Mouse (Mus musculus) brain, adult 2 months (tissue): ENCODE data around the gene St3gal3.

ENCODE experiments used
- DNase-seq: peaks from one replicate; pipeline ENCODE4 v3.0.0; 2011; ENCODE audit warnings: low read depth, low spot score

Gene St3gal3

DNA sequence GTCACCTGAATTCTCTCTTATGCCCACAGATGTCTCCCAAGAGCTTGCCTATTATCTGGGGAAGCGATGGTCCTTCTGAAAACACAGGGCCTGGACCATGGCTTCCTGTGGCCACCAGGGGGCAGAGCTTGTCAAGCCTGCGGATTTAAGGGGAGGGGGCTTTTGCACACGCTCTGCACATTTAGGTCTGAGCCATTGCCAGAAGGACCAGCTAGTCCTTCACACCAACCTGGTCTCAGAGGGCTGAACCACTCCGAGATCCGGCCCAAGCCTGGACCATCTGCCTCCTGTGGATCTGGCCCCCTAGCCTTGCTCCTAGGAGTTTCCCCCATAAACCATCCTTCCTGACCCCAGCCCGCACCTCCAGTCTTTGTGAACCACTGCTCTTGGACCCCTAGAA, 206.5 kb downstream of the St3gal3 start:
- peak; percentile 68 for DNase-seq

DNA sequence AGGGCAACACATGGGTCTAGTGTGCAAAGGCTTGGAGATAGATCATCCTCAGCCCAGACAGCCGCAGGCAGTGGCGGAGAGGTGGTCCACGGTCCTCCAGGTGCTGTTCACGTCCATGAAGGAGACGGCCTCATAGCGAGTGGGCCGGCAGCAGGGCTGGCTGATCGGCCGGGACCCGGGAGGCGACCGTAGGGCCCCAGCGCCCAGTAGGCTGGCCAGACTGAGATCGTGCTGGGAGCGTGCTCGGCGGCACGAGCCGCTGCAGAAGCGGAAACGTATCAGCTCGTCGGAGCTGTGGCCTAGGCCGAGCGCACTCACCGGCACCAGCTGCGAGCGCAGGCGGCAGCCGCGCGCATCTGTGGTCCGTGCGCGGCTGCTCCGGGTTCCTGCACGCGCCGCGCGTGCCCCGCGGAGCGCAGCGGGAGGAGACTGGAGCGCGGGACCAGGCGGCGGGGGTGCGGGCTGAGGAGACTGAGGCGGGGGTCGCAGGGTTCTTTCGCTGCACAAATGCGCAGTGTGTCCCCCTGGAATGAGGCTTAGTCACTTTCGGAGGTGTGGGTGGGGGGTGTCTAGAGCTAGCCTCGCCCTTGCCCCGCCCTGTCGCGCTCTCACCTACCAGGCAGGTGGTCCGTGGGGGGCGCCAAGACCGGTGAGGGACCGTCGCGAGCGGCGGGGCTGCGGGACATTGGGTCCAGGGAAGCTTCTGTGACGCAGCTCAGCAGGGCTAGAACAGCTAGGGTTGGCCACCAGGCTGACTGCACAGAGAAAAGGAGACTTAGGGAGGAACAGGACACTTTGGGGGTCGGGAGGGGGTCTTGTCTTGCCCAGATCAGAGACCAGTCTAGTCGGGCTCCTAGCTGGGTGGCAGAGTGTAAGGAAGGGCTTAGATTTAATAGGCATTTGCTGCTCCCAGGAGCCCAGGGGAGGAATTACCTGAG, 207.9 kb downstream of the St3gal3 start:
- DNase-seq: peak; percentile 85

DNA sequence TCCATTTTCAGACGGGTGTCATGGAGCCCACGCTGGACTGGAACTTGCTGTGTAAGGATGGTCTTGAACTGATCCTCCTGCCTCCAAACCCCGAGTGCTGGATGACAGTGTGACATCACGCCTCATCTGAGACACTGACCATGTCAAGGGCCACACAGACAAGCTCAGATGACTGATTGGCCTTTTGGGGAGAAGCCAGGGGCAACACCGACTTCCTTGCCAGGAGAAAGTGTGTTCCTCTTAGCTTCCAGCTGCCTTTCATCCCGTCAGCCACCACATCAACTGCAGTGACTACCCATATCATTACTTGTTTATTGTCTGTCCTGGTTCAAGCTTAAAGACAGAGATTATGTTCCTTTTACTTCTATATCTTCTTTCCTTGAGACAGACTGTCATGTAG, 209.8 kb downstream of the St3gal3 start:
- DNase-seq: no peak

DNA sequence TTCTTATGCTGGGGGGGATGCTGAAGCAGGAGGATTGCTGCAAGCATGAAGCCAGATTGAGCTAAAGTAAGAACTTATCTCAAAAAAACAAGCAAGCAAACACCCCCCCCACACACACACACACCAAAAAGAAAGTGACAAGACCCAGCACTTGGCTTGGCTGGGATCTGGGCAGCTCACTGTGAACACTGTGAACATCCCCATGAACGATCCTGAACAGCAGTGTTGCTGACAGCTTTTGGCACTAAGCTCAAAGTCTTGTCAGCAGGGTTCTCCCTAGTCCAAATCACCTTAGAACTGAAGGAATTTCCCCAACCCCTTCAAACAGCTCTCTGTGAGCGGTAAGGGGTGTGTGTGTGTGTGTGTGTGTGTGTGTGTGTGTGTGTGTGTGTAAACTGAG, 211.3 kb downstream of the St3gal3 start:
- DNase-seq: no peak

DNA sequence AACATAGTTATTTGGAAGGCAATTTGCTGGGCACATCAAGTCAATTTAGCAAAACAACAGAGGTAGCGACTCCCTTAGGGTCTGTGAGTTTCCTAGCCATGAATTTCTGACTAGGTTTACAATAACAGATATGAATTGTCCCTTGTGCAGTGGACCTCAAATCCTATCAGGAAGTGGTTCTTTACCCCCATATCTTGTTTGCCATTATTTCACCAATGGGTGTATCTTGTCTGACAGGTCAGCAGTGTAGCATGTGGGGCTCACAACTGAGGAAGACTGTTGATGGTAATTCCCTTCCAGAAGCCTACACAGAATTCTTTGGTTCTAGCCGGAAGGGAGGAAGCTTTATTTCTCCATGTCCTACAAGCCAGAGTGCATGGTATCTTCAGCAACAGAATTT, 213.4 kb downstream of the St3gal3 start:
- no peak for DNase-seq

DNA sequence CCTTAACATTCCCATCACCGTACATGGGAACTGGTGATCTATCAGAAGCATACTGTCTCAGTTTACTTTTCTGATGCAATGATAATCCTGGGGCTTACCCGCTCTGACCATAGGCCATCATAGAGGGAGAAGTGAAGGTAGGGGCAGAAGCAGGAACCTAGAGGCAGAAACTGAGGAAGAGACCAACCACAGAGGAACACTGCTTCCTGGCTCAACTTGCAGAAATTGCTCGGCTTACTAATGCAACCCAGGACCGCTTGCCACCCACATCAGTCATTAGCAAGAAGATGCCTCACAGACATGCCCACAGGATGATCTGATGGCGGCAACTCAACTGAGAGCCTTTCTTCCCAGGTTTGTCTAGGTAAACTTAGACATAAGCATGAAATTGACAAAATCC, 216.0 kb downstream of the St3gal3 start:
- DNase-seq: no peak

DNA sequence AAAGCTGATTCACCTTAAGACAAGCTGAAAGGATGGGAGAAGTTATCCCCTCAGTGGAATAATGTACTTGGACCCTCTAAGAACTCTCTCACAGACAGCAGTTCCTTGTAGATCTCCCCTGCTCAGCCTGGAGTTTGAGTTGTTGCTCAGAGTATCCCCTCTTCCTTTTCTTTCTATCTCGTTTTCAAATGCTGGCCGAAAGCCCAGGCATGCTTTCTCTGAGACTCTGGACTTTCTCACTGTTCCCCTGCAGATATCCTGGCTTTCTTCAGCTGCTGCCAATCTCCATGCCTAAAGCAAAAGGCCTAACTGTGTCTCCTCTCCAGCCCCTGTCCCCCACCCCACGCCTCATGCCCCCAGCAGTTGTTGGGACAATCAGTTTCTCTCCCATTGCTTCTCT, 216.5 kb downstream of the St3gal3 start:
- DNase-seq: no peak

DNA sequence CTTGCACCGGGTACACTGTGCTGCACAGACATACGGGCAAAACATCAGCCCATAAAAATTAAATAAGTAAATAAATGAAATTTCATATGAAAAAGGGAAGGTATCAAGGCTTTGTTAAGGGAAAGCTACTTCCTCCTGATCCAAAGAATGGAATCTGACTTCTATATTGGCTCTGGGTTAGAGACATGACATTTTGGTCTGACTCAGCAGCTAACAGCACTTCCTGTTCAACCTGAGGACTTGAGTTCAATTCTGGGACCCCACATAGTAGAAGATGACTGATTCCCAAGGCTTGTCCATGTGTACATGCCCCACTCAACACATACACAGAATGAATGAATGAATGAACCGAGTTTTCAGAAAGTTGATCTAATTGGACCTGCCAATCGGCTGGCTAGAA, 216.9 kb downstream of the St3gal3 start:
- no peak for DNase-seq

DNA sequence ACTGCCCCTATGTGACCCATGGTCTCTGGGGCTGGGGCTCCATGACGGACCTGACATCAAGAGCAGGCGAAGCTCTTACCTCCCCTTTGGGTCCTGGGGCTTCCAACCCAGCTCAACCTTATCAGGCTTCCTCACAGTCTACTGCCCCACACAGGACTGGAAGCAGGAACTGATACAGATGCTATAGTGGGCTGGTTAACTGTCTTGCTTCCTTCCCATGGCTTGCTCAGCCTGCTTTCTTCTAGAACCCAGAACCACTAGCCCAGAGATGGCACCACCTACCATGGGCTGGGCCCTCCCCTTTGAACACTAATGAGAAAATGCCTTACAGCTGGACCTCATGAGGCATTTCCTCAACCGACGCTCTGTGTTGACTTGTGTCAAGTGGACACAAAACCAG, 217.3 kb downstream of the St3gal3 start:
- no peak for DNase-seq

DNA sequence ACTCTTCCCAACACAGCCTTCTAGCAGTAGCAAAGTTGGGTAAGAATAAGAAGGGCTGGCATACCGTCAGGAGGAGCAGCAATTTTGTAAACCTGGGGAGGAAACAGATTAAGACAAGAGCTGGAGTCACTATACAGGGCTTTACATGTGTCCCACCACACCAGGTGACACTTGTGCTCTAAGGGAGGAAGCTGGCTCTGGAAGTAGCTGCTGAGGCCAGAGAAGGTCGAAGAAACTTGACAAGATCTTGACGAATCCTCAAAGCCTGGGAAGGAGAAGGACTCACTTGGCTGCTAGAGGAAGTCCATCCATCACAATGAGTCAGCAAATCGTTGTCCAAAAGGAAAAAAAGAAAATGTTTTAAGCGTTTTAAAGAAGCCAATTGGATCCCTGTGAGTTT, 218.3 kb downstream of the St3gal3 start:
- no peak for DNase-seq

DNA sequence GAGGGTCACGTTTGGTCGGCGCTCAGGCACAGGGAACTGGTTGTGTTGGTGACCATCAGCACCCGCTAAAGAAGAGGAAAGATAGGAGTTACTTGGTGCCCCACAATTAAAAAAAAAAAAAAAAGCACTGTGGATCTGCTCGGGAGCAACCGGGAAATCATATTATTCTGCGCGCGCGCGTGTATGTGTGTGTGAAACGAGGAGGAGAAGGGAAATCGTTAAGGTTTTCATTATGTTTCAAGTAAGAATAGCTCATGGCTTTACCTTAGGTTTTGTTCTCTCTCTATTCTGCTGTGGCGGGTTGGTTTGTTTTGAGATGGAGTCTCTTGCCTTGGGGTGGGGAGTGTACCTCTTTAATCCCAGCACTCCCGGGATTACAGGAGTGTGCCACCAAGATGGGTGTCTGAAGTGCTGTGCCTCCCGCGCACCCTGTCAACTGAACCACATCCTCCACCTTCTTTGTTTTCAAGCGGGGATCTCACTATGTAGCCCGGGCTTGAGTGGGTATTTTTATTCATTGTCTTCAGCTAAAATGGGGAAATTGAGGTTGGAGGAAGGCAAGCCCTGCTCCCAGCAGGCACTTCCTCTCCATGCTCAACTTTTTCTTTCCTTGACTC, 219.1 kb downstream of the St3gal3 start:
- peak; percentile 60 for DNase-seq

DNA sequence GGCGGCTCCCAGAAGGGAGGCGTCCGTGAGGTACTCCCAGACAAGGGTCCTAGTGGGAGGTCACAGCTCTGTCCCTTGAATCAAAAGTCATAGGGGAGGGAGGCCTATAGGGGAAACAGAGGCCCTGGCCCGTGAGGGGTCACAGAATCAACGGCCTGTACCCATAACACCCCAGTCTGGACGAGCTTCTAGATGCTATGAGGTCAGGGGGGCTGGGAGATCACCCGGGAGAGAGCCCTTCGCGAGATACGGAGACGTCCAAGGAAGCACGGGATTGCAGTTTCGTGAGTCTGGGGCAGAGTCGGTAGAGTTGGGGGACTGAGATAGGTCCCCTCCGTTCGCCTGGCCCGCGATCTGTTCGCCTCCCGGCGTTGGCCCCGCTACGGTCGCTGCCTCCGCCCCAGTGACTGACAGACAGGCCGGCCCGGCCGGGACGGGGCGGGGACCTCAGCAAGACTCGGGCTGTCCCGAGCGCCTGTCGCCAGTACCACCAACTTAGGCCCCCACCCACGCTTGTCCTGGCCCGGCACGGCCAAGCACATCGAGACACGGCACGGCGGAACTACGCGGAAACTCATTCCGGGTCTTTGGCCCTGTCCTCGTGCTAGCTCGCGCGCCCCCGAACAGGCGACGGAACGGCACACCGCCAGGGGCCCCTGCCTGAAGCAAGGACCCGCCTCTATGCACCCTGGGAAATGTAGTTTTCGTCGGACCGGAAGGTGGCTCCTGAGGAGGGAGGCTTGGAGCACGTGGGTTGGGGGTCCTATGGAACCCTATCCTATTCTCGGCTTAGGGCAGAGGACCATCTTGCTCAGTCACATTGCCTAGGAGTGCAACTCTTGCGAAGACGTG, 219.9 kb downstream of the St3gal3 start, which contains the start of gene Ipo13:
Gene Ipo13, minus strand, starts transcription at position 409 of the 852 bp plus-strand sequence.
- DNase-seq: peak; percentile 97

DNA sequence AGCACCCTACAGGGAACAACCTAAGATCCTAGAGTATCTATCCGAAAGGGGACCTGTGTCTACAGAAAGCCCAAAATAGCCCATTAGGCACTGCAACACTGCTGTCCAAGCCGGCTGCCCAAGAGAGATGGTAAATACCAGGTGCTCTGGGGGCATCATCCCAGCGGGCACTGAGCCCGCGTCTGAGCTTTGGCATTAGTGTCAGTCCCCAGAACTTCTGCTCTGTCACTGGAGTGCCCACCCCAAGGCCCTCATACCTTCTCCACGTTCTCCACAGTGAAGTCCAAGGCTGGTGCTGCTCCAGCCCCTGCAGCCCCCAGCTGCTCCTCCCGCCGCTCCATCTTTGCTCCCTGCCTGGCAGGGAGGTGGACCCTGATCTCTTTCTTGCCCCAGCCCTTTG, 220.7 kb downstream of the St3gal3 start:
- peak; percentile 52 for DNase-seq

DNA sequence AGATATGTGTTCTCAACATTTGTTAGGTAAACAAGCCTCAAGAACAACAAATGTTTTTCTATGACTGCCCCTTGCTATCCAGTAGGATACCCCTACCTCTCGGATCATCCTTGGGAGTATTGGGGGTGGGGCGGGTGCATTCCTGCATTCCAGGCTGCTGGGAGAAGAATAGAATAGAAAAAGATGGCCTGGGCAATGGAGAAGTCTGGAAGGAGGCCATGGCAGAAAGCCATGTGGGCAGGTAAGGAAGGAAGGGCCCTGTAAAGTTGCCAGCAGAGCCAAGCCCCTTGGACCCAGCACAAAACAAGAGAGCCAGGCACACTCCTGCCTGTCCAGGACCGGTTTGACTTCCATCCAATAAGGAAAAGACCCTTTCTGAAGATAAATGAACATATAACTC, 221.3 kb downstream of the St3gal3 start:
- DNase-seq: peak; percentile 79

DNA sequence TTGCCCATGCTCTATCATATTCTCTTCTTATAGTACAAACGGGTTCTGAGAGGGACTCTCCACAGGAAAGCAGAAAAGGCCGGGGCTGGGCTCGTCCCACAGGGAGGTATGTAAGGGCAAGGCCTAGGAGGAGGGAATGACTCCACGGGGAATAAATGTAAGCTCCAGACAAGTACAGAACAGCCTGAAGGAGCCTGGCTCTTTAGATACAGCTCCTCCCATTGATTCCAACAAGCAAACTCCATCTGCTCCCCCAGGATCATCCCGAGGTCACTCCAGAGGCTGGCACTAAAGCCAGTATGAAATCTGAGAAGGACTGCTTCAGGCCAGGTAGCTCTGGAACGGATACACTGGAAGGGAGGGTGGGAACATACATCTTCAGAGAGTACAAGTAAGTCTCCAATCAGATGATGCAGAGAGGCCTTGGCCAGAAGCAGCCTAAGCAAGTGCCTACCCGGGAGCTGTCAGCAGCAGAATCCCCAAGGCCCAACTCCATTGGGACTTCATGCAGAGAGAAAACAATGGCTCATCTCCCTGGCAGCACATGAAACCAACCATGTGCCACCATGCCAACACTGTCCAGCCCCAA, 221.9 kb downstream of the St3gal3 start:
- DNase-seq: peak; percentile 56

DNA sequence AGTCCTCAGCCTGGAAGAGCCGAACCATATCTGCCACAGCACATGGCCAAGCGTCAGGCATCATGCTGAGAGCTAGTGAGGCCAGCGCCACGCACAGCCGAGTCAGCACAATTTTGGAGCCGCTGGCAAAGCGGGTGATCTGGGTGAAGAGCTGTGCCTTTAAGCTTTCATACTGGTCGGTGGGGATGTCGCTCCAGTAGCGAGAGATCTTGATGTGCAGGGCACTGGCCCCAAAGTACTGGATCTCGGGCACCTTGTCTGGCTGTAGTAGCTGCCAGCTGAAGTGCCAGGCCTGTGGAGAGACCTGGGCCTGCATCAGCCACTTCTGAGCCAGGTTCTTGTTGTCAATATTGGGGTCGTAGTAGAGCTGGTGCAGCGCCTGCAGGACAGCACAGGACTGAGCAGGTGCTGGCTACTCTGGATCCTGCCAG, 222.6 kb downstream of the St3gal3 start:
- DNase-seq: peak; percentile 81

DNA sequence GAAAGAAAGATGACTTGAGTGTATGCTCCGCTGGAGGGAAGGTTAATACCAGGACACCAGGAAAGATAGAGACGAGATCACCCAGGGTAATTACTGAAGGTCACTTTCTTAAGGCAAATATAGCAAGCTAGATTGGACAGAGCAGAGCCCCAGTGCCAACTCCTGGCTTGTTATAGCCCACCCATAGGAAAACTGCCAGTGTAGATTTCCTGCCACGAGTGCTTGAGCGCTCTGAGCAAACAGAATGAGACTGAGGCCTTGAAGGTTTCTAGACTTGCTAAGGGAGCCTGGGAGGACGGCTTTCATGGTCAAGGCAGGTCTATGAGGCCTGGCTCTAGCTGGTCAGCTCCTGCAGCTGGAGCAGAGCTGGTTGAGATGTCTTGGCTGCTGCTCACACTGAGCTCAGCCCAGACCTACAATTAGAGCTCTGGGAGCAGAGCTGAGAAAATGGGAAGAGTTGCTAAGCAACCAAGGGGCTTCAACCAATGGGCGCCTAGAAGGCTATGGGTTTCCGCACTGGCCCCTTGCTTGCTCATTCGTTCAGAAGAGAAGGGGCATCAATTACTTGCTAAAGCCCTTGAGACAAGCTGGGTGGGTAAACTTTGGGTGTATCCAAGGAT, 225.8 kb downstream of the St3gal3 start:
- DNase-seq: peak; percentile 87

DNA sequence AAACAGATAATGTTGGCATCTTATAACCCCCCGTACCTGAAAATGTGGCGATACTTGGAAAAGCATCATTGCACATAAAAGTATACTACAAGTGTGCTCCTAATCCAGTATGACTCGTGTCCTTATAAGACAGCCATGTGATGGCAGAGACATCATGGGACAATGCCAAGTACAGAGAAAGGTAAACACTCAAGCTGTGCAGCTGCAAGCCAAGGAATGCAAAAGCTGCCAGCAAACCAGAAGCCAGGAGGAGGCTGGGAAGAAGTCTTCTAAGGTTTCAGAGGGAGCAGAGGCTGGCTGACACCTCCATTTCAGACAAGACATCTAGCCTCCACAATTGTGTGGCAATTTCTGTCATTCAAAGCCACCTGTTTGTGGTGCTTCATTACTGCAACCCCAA, 228.5 kb downstream of the St3gal3 start:
- DNase-seq: peak; percentile 83

DNA sequence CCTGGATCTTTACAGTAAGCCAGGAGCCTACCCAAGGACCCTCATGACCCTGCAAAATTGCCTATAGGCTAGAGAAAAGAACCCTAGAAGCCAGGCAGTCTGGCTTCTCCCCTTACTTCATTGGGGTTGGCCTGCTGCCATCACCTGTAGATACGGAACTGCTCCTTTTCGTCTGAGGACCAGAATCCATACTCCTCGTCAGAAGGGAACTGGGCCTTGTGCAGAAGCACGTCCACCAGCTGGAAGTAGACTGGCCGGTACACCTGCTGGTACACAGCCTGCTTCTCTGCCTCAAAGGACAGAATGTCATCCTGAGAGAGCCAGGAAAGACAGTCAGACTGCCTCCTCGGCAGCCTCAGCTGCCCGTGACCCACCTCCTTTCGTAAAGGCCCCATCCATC, 230.0 kb downstream of the St3gal3 start:
- peak; percentile 55 for DNase-seq

DNA sequence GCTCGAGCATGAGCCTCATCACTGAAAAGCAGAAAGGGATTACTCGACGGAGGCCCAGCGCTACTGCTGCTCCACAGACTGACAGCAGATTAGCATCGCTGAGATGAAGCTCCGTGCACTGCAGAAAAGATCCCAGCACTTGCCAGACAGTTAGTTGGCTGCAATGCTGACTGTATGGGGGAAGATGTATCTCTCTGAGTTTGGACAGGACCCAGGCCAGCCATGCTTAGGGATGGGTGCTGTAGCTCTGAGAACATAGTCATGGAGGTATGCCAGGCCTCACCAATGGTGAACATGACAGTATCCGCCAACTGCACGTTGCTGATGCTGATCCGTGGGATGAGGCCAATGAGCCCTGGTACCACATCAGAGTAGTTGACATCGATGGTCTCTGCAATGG, 230.6 kb downstream of the St3gal3 start:
- peak; percentile 82 for DNase-seq

DNA sequence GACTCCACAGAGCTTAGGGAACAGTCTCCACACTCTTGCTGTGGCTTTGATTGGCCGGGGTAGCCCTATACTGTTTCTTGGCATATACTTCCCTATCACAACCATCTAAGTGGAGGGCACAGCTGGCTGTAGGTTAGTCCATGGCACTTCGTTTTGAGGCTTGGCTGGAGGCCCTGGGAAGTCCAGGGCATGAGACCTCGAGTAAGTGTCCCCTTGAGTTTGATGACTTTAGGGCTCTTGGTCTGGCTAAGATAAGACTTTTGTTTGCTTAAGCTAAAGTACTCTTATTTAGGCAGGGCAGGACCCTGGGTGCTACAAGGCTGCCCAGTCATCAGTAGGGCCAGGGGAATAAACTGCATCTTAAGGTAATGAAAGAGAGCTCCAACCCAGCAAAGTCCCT, 236.6 kb downstream of the St3gal3 start:
- DNase-seq: no peak
